Comparison of ENCODE assay signal across 8 mouse cellular contexts in genomic region chr19:43675525-43676400, GRCm38 (mm10). TPM values are rescaled to one million over a fixed set of nuclear protein-coding genes. Genes with fewer than 3 reads are reported as not detected.
DNase-seq lines count a peak whose midpoint lies in the region; ATAC-seq and TF ChIP-seq lines count a peak whose summit lies in the region.

No protein-coding gene starts in this region.

- peak; percentile 6 for ATAC-seq in intestine, embryonic 16.5 days
- no peak for ATAC-seq in lung, postnatal 0 days

- no peak for TF ChIP-seq EP300 in lung, postnatal 0 days (IDR thresholded peaks at IDR 0.05)

- H3K9me3 ChIP-seq in erythroblast, embryonic 14.5 days (ENCODE audit: control insufficient read depth, low read length) = no peaks in the 10 kb centered on the region
- no peaks in the 10 kb centered on the region for H3K9me3 ChIP-seq in intestine, embryonic 16.5 days (ENCODE audit: control insufficient read depth, low read length)
- H3K9me3 ChIP-seq in lung, postnatal 0 days (ENCODE audit: low read length) = 0 out of 2 replicates have a peak, but pooled peaks cover 3% of the 10 kb centered on the region

- 1% methylated on average over 43 of the region's 43 CpGs for WGBS in intestine, embryonic 16.5 days
- WGBS in lung, postnatal 0 days = 2% methylated on average over 43 of the region's 43 CpGs
- WGBS in small intestine, adult 2 months = under 1% methylated on average over 43 of the region's 43 CpGs

- no peak for TF ChIP-seq POLR2A in small intestine, adult 2 months (IDR thresholded peaks at IDR 0.05; ENCODE audit: low read depth, low read length)

- H3K4me2 ChIP-seq in intestine, embryonic 16.5 days (ENCODE audit: low read depth, low read length) = peak overlapping the region; percentile 75
- H3K4me2 ChIP-seq in lung, postnatal 0 days (replicated peaks; ENCODE audit: low read depth, low read length) = peak overlapping the region; percentile 87

- TF ChIP-seq CTCF in lung, postnatal 0 days (IDR thresholded peaks at IDR 0.05) = no peak
- no peak for TF ChIP-seq CTCF in small intestine, adult 2 months (IDR thresholded peaks at IDR 0.05; ENCODE audit: extremely low read depth, insufficient read length, insufficient replicate concordance, low read depth, low read length)

- H3K36me3 ChIP-seq in erythroblast, embryonic 14.5 days (ENCODE audit: control insufficient read depth) = peaks cover 3% of the 10 kb centered on the region; the same call in 1 of the 2 replicates
- H3K36me3 ChIP-seq in intestine, embryonic 16.5 days (ENCODE audit: control insufficient read depth, insufficient read depth, low read length) = no peaks in the 10 kb centered on the region
- no peaks in the 10 kb centered on the region for H3K36me3 ChIP-seq in lung, postnatal 0 days (ENCODE audit: insufficient read depth, low read length)
- H3K36me3 ChIP-seq in small intestine, adult 2 months (ENCODE audit: control insufficient read depth, insufficient read depth, low read length) = no peaks in the 10 kb centered on the region

- peak overlapping the region; percentile 99 for H3K27ac ChIP-seq in intestine, embryonic 16.5 days (ENCODE audit: low read length)
- peak overlapping the region; percentile 98 for H3K27ac ChIP-seq in lung, postnatal 0 days (ENCODE audit: low read length)
- peak overlapping the region; percentile 92 for H3K27ac ChIP-seq in small intestine, adult 2 months (ENCODE audit: insufficient read depth, low read depth, low read length)

- peak overlapping the region; percentile 95 for H3K4me3 ChIP-seq in erythroblast, embryonic 14.5 days (replicated peaks)
- peak overlapping the region; percentile 96 for H3K4me3 ChIP-seq in intestine, embryonic 16.5 days (ENCODE audit: low read length)
- peak overlapping the region; percentile 89 for H3K4me3 ChIP-seq in lung, postnatal 0 days (ENCODE audit: low read depth, low read length)
- peak overlapping the region; percentile 75 for H3K4me3 ChIP-seq in small intestine, adult 2 months (ENCODE audit: low read depth, low read length)

- H3K4me1 ChIP-seq in erythroblast, embryonic 14.5 days (ENCODE audit: control insufficient read depth) = peaks cover 46% of the 10 kb centered on the region
- H3K4me1 ChIP-seq in intestine, embryonic 16.5 days (ENCODE audit: control insufficient read depth, insufficient read depth, low read length) = peaks cover 31% of the 10 kb centered on the region
- peaks cover 11% of the 10 kb centered on the region; the same call in 1 of the 2 replicates for H3K4me1 ChIP-seq in lung, postnatal 0 days (ENCODE audit: insufficient read depth, low read depth, low read length)
- H3K4me1 ChIP-seq in small intestine, adult 2 months (ENCODE audit: control insufficient read depth, insufficient read depth, insufficient read length, low read length) = peaks cover 16% of the 10 kb centered on the region

- H3K27me3 ChIP-seq in erythroblast, embryonic 14.5 days (ENCODE audit: control insufficient read depth) = no peaks in the 10 kb centered on the region
- H3K27me3 ChIP-seq in intestine, embryonic 16.5 days (replicated peaks; ENCODE audit: control insufficient read depth, insufficient read depth, low read length) = no peaks in the 10 kb centered on the region
- H3K27me3 ChIP-seq in lung, postnatal 0 days (replicated peaks; ENCODE audit: insufficient read depth, low read length) = no peaks in the 10 kb centered on the region
- H3K27me3 ChIP-seq in small intestine, adult 2 months (ENCODE audit: control insufficient read depth, insufficient read depth, low read length) = no peaks in the 10 kb centered on the region

- peak overlapping the region; percentile 71 for H3K9ac ChIP-seq in intestine, embryonic 16.5 days (ENCODE audit: low read depth, low read length)
- H3K9ac ChIP-seq in lung, postnatal 0 days (replicated peaks; ENCODE audit: low read depth) = peak overlapping the region; percentile 52

- DNase-seq in layer of hippocampus, adult 9-11 months = peak; percentile 41
- DNase-seq in layer of hippocampus, adult 9-10 months (ENCODE audit: low spot score) = no peak
- peak; percentile 54 for DNase-seq in R1 (ENCODE audit: low read depth, low spot score)
- peak; percentile 69 for DNase-seq in lung, postnatal 0 days (ENCODE audit: low spot score)
- no peak for DNase-seq in testis, postnatal 14 days (ENCODE audit: low spot score)

RNA-seq across cellular contexts. Expression of gene Slc25a28, which starts 1.1 kb away (rescaled TPM):
- 3.1 and 4.6 TPM in 2 replicates for polyA plus RNA-seq in erythroblast, embryonic 14.5 days (2012)
- polyA plus RNA-seq in intestine, embryonic 16.5 days (2015; fragmentation: Nextera tagmentation; extraction: Ambion mirVana) = 19.5 and 20.0 TPM in 2 replicates
- polyA plus RNA-seq in lung, postnatal 0 days (2015; fragmentation: Nextera tagmentation; extraction: Ambion mirVana) = 11.9 and 13.3 TPM in 2 replicates
- polyA plus RNA-seq in small intestine, adult 2 months (2012; rRNA removed) = 41.0 and 74.2 TPM in 2 replicates

RNA-seq across cellular contexts. Expression of gene Entpd7, which starts 13.7 kb away (rescaled TPM):
- 0.02 and 0.04 TPM in 2 replicates for polyA plus RNA-seq in erythroblast, embryonic 14.5 days (2012)
- polyA plus RNA-seq in intestine, embryonic 16.5 days (2015; fragmentation: Nextera tagmentation; extraction: Ambion mirVana) = 27.6 and 36.9 TPM in 2 replicates
- 5.1 and 6.1 TPM in 2 replicates for polyA plus RNA-seq in lung, postnatal 0 days (2015; fragmentation: Nextera tagmentation; extraction: Ambion mirVana)
- 16.3 and 23.3 TPM in 2 replicates for polyA plus RNA-seq in small intestine, adult 2 months (2012; rRNA removed)

Comparison
In these comparisons a context has a peak if more than half of its experiments do, and no peak if none do; other contexts are left out.
1. DNase-seq: peak in layer of hippocampus, adult 9-11 months (single experiment), R1 (single experiment) and lung, postnatal 0 days (single experiment); none in layer of hippocampus, adult 9-10 months (single experiment) and testis, postnatal 14 days (single experiment).
2. Peak in every context shown above with its lines, with median percentiles within 50 percentile points of each other: H3K4me3 ChIP-seq and H3K27ac ChIP-seq.